Comparison of ENCODE assay signal across 13 mouse cellular contexts in the genomic region with DNA sequence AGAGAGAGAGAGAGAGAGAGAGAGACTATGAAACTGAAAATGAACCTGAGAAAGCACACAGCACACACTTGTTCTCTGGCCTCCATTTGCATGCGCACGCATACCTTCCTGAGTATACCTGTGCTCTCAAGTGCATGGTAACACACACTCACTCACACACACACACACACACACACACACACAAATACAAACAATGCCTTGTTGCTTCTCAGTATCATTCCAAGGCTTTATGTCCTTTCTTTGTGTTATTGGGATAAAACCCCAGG.
"Had no signal": no experiment of that assay in that cellular context is flagged by ENCODE, and none has a peak within 500 bp of the region (broad histone marks: within the 10 kb centered on the region; RNA-seq: fewer than 3 reads in every experiment).

No protein-coding gene starts in this region.

- H3K27me3 ChIP-seq: limb, embryonic 12.5 days; midbrain, embryonic 13.5 days had no signal

- H3K9ac ChIP-seq: limb, embryonic 12.5 days; liver, embryonic 14.5 days; midbrain, embryonic 13.5 days had no signal

- H3K9me3 ChIP-seq: limb, embryonic 12.5 days; midbrain, embryonic 13.5 days had no signal

- ATAC-seq: midbrain, embryonic 13.5 days had no signal

- H3K4me3 ChIP-seq: layer of hippocampus, adult 2 months; limb, embryonic 12.5 days; midbrain, embryonic 13.5 days had no signal

- H3K27ac ChIP-seq: layer of hippocampus, adult 2 months; limb, embryonic 12.5 days; liver, embryonic 14.5 days; midbrain, embryonic 13.5 days had no signal

- DNase-seq: kidney, adult 18-20 months; kidney, postnatal 10 days; kidney, postnatal 4 days; liver; lung, adult 2 months; lung, postnatal 10 days; lung, postnatal 4 days; right cerebral cortex, adult 18-20 months; right cerebral cortex, postnatal 25 days had no signal

- H3K36me3 ChIP-seq: limb, embryonic 12.5 days; midbrain, embryonic 13.5 days had no signal

- H3K4me2 ChIP-seq: limb, embryonic 12.5 days; midbrain, embryonic 13.5 days had no signal

- H3K4me1 ChIP-seq: limb, embryonic 12.5 days; midbrain, embryonic 13.5 days had no signal
